Mouse (Mus musculus) liver, postnatal 0 days (tissue): ENCODE measurements around the gene Snrpn.

Experiments used
- CTCF ChIP-seq: sonication (generic); IDR thresholded peaks from 2 replicates; pipeline ENCODE4 v1.5.1; 2016; ENCODE audit warnings: antibody characterized with exemption, low read depth
- EP300 ChIP-seq: IDR thresholded peaks from 2 replicates; pipeline ENCODE4 v1.6.1; 2016; ENCODE audit warnings: antibody characterized with exemption, low read depth, mild to moderate bottlenecking

GRCm38 (mm10) chr7:60170250-60171185 lies 30.5 kb upstream of the Snrpn start:
- no peak for TF ChIP-seq CTCF
- no peak for TF ChIP-seq EP300
